Mouse (Mus musculus) testis, adult 2 months (tissue): ENCODE results near the gene Sos1. TPM values are rescaled to one million over a fixed set of nuclear protein-coding genes. Genes with fewer than 3 reads are reported as not detected.
A peak's percentile ranks its signal among the peaks of the same experiment; 100 is the strongest.
"Not testable (repeated sequence)": the region's sequence is repeated elsewhere in the genome, so short reads cannot be mapped to it uniquely, and the experiment has no call there.

Experiments
- H3K27ac ChIP-seq: fragments of 200-500 bp; 2 replicates; pipeline ENCODE4 v1.5.1; 2012; ENCODE audit warnings: low read depth, low read length; ENCODE audit not compliant: control insufficient read depth, insufficient read depth
- H3K27me3 ChIP-seq: fragments of 200-500 bp; 2 replicates; pipeline ENCODE4 v1.6.1; 2012; ENCODE audit warnings: mild to moderate bottlenecking, low read length, moderate library complexity; ENCODE audit not compliant: control insufficient read depth, insufficient read depth
- H3K36me3 ChIP-seq: fragments of 200-500 bp; 2 replicates; pipeline ENCODE4 v1.6.1; 2012; ENCODE audit warnings: mild to moderate bottlenecking, low read length; ENCODE audit not compliant: control insufficient read depth, insufficient read depth
- H3K4me1 ChIP-seq: fragments of 200-500 bp; 2 replicates; pipeline ENCODE4 v1.6.1; 2012; ENCODE audit warnings: low read length; ENCODE audit not compliant: control insufficient read depth, insufficient read depth
- H3K4me3 ChIP-seq: fragments of 200-500 bp; 2 replicates; pipeline ENCODE4 v1.5.1; 2012; ENCODE audit warnings: low read depth, mild to moderate bottlenecking, low read length, moderate library complexity, mixed read lengths; ENCODE audit not compliant: control insufficient read depth
- CTCF ChIP-seq: fragments of 200-500 bp; IDR thresholded peaks from 2 replicates; pipeline ENCODE4 v1.5.1; 2012; ENCODE audit warnings: low read depth, mild to moderate bottlenecking, inconsistent platforms, low read length, moderate library complexity; ENCODE audit not compliant: control insufficient read depth, insufficient read depth, insufficient replicate concordance
- POLR2A ChIP-seq: fragments of 200-500 bp; IDR thresholded peaks from 2 replicates; pipeline ENCODE4 v1.6.1; 2012; ENCODE audit warnings: low read depth, mild to moderate bottlenecking, inconsistent platforms, low read length, moderate library complexity; ENCODE audit not compliant: control insufficient read depth
- polyA plus RNA-seq: library from polyadenylated mRNA; depleted of rRNA; stranded (reverse); fragments of >200 nt; gene quantifications from 2 replicates; pipeline ENCODE4 v1.2.3, GENCODE M21; 2012

Gene Sos1
- polyA plus RNA-seq, 1 experiment, result 2.8 TPM

DNA sequence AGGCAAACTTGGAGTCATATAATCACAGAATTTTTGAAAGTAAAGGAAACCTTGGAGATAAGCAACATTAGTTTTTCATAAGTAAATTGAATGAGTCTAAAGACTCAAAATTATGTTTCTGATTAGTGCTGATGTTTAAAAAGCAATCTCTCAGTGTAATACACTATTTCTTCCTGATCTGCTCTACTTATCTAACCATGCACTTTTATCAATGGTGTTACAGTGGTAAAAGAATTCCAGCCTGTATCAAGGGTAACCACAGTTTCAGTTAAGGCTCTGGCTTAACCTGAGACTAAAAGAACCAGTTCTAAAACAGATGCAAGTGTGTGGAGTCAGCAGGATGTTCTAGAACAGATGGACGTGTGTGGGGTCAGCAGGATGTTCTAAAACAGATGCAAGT lies 59.3 kb downstream of the Sos1 start:
- Histone ChIP-seq H3K27me3 (no peaks in the 10 kb centered on the region), H3K4me3 (no peak overlapping the region), H3K27ac (no peak overlapping the region), H3K36me3 (no peaks in the 10 kb centered on the region), H3K4me1 (no peaks in the 10 kb centered on the region)
- TF ChIP-seq CTCF, result no peak
- TF ChIP-seq POLR2A, result no peak

DNA sequence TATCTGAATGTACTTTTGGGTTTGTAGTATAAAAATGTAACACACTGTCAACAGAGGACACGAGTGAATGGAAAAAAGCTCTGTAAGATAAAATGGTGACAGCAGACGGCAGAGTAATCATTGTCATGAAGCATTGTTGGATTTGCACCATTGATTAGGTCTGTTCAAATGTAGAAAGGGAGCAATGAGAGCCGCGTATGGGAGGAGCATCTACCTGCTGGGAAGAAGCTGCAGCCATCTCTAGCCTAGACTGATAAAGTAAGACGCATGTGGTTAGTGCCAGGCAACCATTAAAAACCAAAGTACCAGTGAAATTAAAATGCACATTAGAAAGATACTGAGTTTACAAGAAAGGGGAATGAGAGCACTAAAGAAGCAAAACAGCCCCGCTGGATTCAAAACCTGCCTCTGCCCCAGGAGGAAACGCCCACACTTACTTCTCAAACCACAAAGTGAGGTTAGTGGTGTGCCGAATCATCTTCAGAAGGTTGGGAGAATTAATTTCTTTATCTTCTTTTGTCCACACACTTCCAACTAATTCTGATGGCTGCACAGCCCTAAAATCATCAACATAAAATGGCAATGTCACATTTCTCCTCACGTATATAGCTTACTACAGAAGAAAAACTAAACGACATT lies 61.6 kb downstream of the Sos1 start:
- Histone ChIP-seq H3K36me3 (no peaks in the 10 kb centered on the region; the same call in 1 of the 2 replicates), H3K27ac (no peak overlapping the region), H3K4me1 (no peaks in the 10 kb centered on the region), H3K27me3 (no peaks in the 10 kb centered on the region), H3K4me3 (no peak overlapping the region)
- no peak for TF ChIP-seq CTCF

DNA sequence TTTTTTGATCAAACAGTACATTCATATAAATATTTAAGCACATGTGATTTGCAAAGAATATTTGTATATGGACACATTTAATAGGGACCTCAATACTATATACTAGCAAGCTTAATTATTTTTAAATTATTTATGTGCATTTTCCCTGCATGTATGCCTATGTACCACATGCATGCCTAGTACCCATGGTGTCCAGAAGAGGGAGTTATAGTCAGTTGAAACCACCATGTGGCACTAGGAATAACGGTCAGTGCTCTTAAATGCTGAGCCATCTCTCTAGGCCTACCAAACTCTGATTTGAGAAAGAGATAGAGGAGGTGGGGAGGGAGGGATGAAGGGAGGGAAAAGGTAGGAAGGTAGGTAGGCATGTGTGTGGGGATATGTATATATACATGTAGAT lies 69.1 kb downstream of the Sos1 start:
- no peaks in the 10 kb centered on the region for H3K4me1 ChIP-seq
- no peak overlapping the region for H3K4me3 ChIP-seq
- no peak overlapping the region for H3K27ac ChIP-seq
- peaks cover 3% of the 10 kb centered on the region for H3K36me3 ChIP-seq
- no peak for TF ChIP-seq CTCF
- no peak for TF ChIP-seq POLR2A
- no peaks in the 10 kb centered on the region for H3K27me3 ChIP-seq

DNA sequence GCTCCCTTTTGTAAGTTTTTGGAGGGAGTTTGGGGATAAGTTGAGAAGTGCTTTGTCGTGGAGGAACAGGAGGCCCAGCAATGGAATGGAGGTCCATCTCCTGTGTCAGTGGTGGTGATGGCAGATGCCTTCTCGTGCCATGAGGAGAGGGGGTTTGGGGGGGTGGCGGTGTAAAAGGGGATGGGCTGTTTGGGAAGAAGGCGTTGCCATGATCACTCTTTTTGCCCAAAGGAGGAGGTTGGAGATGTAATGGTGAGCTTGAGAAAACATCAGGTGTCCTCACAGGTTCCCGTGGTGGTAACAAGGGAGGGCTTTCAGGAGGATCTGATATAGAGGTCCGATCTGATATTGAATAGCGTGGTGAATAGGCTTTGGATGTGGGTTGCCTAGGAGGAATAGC lies 82.0 kb downstream of the Sos1 start:
- H3K27ac ChIP-seq, result no peak overlapping the region
- H3K4me1 ChIP-seq, result no peaks in the 10 kb centered on the region
- H3K36me3 ChIP-seq, result no peaks in the 10 kb centered on the region; the same call in 1 of the 2 replicates
- no peak overlapping the region for H3K4me3 ChIP-seq
- no peak for TF ChIP-seq CTCF
- no peak for TF ChIP-seq POLR2A
- H3K27me3 ChIP-seq, result no peaks in the 10 kb centered on the region

DNA sequence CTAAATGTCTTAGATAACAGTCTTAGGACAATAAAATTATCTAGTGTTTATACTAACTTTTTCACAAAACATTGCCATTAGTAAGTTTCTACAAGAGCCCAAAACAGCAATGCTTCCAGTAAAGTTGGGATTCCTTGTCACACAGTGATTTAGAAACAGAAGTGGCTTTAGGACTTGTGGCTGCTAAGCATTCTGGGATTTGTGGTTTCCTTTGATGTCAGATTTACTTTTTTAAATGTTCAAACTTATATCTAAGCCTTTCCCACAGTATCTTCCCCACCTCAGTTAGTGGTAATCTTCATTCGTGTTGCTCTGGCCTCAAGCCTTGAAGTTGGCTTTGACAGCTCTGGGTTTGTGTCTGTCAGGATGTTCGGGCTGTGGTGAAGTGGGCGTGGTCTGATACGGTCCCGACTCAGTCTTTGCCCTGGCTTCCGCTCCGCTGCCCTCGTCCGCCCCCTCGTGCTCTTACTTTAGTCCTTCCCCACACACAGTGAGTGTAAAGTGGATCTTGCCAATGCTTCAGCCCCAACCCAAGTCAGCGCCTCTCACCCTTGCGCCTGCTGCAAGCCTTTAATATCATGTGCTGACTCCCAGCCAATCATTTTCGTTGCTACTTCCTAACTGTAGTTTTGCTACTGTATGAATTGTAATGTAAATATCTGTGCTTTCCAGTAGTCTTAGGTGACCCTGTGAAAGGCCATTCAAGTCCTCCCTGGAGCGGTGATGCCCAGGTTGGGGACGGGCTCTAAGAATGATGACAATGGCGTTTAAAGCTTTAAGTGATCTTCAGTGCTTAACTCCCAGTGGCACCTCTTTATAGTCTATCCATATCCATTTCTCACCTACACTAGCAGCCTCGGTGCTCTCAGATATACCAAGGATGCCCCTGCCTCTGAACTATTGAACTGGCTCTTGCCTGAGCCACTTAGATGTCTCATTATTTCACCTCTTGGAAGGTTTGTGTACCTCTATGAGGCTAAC lies 88.5 kb downstream of the Sos1 start:
- TF ChIP-seq POLR2A, result no peak
- peak; percentile 31; the same call in 1 of the 2 replicates for TF ChIP-seq CTCF
- Histone ChIP-seq H3K27me3 (no peaks in the 10 kb centered on the region), H3K4me1 (peaks cover 4% of the 10 kb centered on the region), H3K36me3 (no peaks in the 10 kb centered on the region; the same call in 1 of the 2 replicates), H3K4me3 (peak overlapping the region; percentile 80), H3K27ac (no peak overlapping the region)

DNA sequence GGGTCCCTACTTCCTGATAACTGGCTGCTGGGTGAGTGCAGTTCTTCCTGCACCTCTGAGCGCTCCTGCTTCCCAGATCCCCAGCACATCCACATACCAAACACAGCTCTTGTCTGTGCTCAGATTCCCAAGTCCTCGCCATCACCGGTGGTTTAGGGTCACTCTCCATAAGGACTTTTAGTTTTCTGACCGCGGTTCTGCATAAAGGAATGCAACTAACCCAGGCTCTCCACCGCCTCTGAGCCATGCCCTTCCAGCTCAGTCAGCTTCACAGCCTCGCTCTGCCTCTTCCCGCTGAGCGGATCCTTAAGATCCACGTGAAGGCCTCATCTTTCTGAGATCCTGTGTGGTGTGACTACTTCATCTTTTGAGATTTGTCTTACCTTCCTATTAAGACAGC lies 90.2 kb downstream of the Sos1 start:
- H3K4me3 ChIP-seq, result no peak overlapping the region
- H3K36me3 ChIP-seq, result no peaks in the 10 kb centered on the region; the same call in 1 of the 2 replicates
- TF ChIP-seq POLR2A (no peak), CTCF (no peak)
- H3K4me1 ChIP-seq, result peaks cover 4% of the 10 kb centered on the region
- H3K27me3 ChIP-seq, result no peaks in the 10 kb centered on the region
- H3K27ac ChIP-seq, result no peak overlapping the region

DNA sequence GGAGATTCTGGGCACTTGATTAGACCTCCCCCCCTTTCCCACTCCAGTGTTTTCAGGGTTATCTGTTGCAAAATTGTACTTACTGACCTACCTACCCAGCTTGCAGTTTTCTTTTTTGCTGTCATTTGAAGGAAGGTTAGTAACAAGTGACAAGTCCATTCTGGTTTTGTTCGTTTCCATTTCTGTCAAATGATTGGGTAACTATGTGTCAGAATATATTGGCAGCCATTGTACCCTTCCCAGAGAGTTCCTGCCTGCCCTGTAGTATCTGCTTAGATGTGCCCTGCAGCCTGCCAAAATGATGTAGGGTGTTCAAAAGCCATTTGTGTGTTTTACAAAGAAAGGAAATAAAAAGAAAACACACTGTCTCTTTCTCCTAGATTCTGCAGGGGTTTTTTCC lies 94.6 kb downstream of the Sos1 start:
- TF ChIP-seq CTCF (no peak), POLR2A (no peak)

DNA sequence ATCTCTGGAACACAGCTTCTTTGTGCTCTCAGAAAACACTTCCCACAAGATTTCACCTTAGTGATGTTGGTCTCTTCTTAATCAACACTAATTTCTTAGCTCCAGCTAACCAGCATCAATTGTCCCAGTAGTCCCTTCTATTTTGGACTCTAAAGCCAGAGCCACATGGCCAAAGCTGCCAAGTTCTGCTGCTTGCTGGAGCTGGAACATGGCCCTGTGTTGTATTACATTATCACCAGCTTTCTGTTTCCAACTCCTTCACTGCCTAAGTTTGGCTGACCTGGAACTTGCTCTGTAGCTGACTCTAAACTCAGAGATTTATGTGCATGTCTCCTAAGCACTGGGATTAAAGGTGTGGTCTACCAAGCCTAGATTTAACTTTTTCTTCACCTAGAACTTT lies 101.9 kb downstream of the Sos1 start:
- not testable (repeated sequence) for H3K4me1 ChIP-seq, H3K36me3 ChIP-seq, H3K4me3 ChIP-seq, H3K27me3 ChIP-seq, H3K27ac ChIP-seq

More for the DNA sequence above, 94.6 kb downstream of the Sos1 start:
- H3K4me3 ChIP-seq, result no peak overlapping the region
- H3K36me3 ChIP-seq, result no peaks in the 10 kb centered on the region; the same call in 1 of the 2 replicates
- no peak overlapping the region for H3K27ac ChIP-seq
- no peaks in the 10 kb centered on the region for H3K4me1 ChIP-seq
- H3K27me3 ChIP-seq, result no peaks in the 10 kb centered on the region
